Mouse (Mus musculus) spleen, postnatal 14 days (tissue): Measurements from ENCODE around the gene Tlr9.

Experiments
- DNase-seq, 2 experiments: peaks; one replicate each; pipeline ENCODE4 v3.0.0; 2021 to 2022; ENCODE audit warnings: low spot score in 2 of 2

Tlr9 gene

DNA sequence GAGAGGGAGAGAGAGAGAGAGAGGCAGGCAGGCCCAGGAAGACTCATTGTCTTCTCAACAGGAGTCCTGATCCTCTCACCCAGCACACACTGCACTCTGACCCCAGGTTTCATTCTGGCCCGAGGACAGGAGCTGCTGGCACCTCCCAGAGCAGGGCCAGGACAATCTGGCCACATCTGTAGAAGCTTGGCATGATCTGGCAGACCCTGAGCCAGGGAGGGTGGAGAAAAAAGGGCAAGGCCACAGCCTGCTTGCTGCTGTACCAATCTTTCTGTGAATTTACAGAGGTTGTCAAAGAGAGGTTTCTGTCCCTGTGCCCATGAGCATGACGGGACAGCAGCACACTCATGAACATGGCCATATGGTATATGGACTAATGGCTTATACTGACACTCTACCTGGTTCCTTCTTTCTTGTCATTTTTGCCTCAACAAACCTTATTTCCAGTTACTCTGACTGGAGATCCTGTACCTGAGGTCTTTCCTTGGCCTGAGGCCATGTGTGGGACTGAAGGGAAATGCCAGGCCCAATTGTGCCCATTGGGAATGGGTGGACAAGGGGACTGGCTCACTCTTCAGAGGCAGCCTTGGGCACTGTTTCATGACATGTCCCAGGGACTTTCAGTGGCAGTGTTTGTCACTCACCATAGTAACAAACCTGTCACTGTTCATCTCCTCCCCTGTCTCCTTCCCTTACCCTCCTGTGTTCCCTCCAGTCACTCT, 44.7 kb downstream of the Tlr9 start:
- DNase-seq: no peak

- DNase-seq: no peak
Measured at GRCm38 (mm10) chr9:106268421-106268820, 46.0 kb downstream of the Tlr9 start.

- no peak for DNase-seq
Measured at GRCm38 (mm10) chr9:106269076-106269788, 46.8 kb downstream of the Tlr9 start.

- no peak for DNase-seq
Measured at GRCm38 (mm10) chr9:106269879-106270278, 47.5 kb downstream of the Tlr9 start.

DNA sequence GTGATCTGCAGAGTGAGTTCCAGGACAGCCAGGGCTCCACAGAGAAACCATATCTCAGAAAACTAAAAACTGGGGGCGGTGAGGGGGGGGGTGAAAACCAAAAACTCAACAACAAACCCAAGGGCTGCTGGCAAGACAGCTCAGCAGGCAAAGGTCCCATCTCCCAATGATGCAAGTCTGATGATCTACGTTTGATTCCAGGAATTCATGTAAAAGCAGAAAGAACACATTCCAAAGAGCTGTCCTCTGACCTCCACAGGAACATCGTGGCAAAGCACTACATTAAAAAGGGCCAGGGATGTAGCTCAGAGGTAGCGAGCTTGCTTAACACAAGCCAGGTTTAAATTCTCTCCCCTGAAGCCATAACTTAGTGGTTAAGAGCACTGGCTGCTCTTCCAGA, 48.3 kb downstream of the Tlr9 start:
- no peak for DNase-seq

DNA sequence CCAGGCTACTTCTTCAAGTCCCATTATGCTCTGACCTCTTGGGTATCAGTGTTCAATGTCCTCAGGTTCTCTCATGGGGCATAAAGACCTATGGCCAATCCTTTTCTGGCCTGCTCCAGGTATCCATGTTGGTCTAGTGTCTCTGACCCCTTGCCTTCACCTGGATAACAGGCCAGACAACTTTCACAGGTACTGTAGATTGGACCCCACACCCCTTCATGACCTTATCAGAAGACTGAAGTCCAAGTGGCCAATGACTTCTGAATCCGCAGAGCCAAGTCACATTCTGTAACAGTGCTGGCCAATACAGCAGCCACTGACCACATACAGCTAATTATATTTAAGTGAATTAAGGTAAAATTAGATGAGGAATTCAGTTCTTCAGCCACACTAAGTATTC, 49.9 kb downstream of the Tlr9 start:
- DNase-seq: no peak

- no peak for DNase-seq
Measured at GRCm38 (mm10) chr9:106273276-106273675, 50.9 kb downstream of the Tlr9 start.

GRCm38 (mm10) chr9:106273791-106274190, 51.4 kb downstream of the Tlr9 start:
- DNase-seq: no peak

DNA sequence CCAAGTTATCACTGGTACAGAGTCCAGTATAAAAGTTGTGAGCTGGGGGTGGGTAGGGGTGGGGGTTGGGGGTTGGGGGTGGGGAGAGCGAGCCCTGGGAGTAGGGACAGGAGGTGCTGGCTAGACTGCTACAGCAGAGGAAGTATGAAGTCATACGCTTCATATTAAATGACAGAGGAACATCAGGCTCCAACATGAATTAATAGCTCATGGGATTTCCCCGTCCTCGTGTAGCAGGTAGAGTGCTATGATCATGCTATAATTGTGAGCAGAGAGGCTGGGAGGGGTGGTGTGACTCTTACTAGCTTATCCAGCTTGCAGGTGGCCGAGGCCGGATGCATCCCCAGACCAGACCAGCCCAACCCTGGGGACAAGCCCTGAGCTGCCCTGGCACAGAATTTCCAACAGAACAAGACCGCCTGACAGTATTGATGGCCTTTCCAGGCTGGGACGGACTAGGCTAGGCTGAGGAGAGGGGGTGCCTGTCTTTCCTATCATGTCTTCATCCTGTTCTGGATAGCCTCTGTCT, 52.3 kb downstream of the Tlr9 start:
- no peak for DNase-seq

GRCm38 (mm10) chr9:106275806-106276205, 53.4 kb downstream of the Tlr9 start:
- no peak for DNase-seq
